Mouse (Mus musculus) right cerebral cortex, postnatal 25 days (tissue): Measurements from ENCODE around the gene Nob1.

Experiments
- DNase-seq: peaks from one replicate; pipeline ENCODE4 v3.0.0; 2022

Nob1 gene

GRCm38 (mm10) chr8:107424597-107425229 lies at the start of gene Nob1:
Gene Nob1, minus strand, starts transcription at chr8:107425051.
- DNase-seq = peak; percentile 95

DNA sequence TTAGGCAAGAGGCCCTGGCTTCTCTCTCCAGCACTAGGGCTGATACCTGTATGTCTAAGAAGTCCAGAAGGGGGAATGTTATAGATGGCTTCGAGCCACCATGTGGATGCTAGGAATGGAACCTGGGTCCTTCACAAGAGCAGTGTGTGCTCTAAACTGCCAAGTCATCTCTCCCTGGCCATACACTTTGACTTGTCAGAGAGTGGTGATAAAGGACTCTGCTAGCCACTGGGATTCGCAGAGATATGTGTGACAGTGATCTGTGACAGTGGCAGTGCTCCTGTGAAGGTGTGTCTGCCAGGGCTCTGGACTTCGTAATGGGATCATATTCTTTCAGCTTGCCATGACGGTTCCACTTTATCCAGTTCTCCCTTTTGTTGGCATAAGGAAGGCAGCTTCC lies 48.5 kb upstream of the Nob1 start:
- DNase-seq = no peak

DNA sequence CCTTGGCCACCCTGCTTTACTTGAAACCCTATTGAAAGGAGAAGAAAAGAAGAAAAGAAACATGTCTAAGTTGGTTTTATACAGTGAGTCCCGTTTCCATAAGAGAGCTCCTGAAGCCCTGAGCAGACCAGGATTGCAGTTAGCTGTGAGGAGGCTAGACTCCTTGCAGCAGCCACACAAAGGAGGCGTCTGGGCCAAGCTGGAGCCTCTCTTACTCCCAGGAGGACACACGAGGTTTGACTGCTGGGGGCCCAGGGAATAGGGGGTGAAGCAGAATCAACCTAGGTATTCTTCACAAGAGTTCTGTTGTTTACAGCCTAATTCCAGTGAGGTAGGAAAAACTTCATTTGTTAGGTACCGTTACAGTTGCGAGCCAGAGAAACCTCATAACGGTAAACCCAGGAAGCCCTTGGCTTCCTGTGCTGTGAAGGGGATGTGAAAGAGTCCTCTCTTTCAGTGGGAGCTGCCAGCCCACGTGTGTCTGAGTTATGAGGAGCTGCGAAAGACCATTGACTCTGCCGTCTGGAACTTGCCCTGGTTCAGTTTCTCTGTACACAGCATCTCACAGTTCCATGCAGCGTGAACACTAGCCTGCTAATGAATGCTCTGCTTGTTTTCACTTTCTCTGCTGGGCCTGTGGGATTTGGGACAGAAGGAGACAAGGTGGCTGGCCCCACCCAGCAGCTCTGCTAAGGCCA lies 47.7 kb upstream of the Nob1 start:
- no peak for DNase-seq

GRCm38 (mm10) chr8:107470302-107470701 lies 45.5 kb upstream of the Nob1 start:
- no peak for DNase-seq

- no peak for DNase-seq
Observed at GRCm38 (mm10) chr8:107468811-107469302, 44.0 kb upstream of the Nob1 start.

DNA sequence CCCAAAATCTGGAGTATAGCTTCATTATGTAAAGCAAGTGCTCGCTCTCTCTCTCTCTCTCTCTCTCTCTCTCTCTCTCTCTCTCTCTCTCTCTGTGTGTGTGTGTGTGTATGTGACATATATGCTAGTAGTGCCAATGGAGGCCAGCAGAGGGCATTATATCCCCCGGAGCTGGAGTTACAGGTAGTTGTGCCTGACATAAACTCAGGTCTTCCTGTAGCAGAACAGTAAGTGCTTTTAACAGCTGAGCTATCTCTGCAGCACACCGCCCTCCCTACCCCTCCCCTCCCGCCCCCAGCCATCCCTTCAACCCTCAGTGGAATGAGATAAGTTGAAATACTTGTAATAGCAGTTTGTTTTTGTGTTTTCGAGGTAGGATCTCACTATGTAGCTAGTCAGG lies 41.8 kb upstream of the Nob1 start:
- no peak for DNase-seq

GRCm38 (mm10) chr8:107465332-107465990 lies 40.6 kb upstream of the Nob1 start:
- DNase-seq = no peak

- DNase-seq = no peak
Observed at GRCm38 (mm10) chr8:107462423-107462822, 37.6 kb upstream of the Nob1 start.

GRCm38 (mm10) chr8:107458281-107458680 lies 33.4 kb upstream of the Nob1 start:
- DNase-seq = no peak

- no peak for DNase-seq
Observed at GRCm38 (mm10) chr8:107457725-107458124, 32.9 kb upstream of the Nob1 start.

GRCm38 (mm10) chr8:107455268-107455667 lies 30.4 kb upstream of the Nob1 start:
- no peak for DNase-seq

GRCm38 (mm10) chr8:107453386-107453785 lies 28.5 kb upstream of the Nob1 start:
- no peak for DNase-seq

GRCm38 (mm10) chr8:107451414-107452066 lies 26.7 kb upstream of the Nob1 start:
- no peak for DNase-seq

DNA sequence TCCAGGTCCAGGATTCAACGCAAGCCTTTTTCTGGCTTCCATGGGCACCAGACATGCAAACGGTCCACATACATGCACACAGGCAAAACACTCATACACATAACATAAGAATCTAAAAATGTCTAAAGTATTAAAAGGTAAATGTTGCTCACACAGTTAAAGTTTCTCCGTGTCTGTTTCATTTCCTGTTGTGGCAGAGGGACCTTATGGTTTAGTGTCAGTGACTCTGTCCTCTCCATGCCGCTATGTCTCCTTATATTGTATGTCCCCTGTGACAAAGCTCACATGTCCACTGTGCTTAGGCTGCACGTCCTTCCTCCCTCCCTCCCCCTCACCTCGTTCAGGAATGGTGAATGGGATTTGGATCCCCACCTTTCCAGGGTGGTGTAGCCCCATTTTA lies 24.8 kb upstream of the Nob1 start:
- no peak for DNase-seq

- no peak for DNase-seq
Observed at GRCm38 (mm10) chr8:107449130-107449529, 24.3 kb upstream of the Nob1 start.

- DNase-seq = no peak
Observed at GRCm38 (mm10) chr8:107448382-107448889, 23.6 kb upstream of the Nob1 start.

- no peak for DNase-seq
Observed at GRCm38 (mm10) chr8:107447713-107448112, 22.9 kb upstream of the Nob1 start.

- DNase-seq = no peak
Observed at GRCm38 (mm10) chr8:107444626-107445025, 19.8 kb upstream of the Nob1 start.

DNA sequence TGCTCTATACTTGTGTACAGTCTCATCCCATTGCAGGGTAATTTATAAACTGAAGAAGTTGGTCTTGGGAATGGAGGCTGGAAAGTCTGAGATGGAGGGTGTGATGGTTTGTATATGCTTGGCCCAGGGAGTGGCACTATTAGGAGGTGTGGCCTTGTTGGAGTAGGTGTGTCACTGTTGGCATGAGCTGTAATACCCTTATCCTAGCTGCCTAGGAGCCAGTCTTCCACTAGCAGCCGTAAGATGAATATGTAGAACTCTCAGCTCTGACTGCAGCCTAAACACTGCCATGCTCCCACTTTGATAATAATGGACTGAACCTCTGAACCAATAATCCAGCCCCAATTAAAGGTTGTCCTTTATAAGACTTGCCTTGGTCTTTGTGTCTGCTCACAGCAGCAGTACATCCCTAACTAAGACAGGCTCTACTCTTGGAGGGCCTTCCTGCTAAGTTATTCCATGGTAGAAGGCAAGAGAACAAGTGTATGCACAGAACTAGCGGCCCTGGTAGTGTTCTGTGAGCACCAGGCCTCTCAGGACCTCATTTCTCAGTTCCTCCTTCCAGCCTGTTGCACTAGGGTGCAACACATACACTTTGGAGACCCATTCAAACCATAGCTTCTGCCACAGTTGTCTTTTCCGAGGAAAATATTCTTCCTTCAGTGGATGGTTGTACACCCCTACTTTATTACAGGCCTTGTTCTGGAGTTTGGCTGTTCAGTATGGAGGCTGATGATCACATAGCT lies 15.2 kb upstream of the Nob1 start:
- no peak for DNase-seq

DNA sequence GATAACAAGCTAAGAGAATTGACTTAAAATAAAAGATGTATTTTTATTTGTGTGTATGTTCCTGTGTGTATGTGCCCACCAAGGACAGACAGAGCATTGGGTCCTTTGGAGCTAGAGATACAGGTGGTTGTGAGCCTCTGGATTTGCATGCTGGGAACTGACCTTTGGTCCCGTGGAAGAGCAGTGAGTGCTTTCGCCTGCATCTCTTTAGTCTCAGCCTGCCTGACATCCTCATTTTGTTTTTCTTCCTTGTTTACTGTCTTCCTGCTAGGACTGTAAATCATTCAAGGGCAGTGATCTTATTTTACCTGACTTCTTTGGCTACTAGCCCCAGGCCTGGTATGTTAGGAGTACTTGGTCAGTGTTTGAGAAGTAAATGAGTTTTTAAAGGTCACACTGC lies 12.9 kb upstream of the Nob1 start:
- DNase-seq = no peak

- no peak for DNase-seq
Observed at GRCm38 (mm10) chr8:107436841-107437421, 12.1 kb upstream of the Nob1 start.
